Mouse (Mus musculus): Measurements from ENCODE around the gene Pomt1.
"Not testable (repeated sequence)": the region's sequence is repeated elsewhere in the genome, so short reads cannot be mapped to it uniquely, and the experiment has no call there.

Gene Pomt1

DNA sequence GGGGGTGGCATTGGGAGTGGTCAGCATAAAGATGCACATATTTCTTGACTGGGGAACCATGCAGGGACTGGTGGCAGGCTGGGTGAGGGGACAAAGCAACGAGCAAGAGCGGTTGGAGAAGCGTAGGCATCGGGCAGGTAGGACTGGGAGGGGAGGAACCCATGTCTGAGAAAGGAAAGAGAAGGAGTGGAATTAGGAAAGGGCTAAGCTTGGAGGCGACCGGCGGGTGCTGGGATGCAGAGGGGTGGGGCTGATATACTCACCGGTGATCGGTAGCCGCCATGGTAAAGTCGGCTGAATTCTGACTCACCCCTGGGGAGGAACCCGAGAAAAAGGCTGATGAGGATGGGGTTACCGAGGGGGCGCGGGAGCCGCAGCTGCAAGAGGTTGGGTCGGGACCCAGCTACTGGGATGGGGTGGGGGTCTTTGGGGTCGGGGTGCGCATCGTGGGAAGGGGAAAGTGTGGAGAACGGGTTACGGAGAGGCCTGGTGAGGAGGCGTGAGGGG lies 51.0 kb downstream of the Pomt1 start, which contains the start of gene Golga2:
Gene Golga2, plus strand, starts transcription at position 51 of the 507 bp plus-strand sequence.
- DNase-seq = no peak

DNA sequence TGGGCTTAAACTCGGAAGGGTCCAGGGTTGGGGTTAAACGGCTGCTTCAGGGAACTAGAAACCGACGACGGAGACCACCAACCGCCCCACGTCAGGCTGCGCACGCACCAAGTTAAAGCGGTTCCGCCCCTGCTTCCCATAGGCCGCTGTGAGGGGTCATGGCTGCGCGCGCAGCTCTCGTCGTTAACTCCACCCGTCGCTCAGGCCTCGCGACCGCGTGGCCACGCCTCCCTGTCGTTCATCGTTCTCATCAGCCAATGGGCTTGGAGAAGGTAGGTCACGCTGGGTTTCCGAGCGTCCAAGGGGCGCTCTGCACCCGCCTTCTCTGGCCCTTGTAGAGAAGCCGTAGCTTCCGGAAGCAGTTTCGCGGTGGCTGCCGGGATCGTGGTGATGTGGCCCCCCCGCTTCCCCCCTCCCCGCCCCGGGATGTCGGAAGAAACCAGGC lies 51.6 kb downstream of the Pomt1 start, which contains the start of gene Swi5:
Gene Swi5, minus strand, starts transcription at position 153 of the 445 bp plus-strand sequence.
- peak; percentile 96 for DNase-seq

DNA sequence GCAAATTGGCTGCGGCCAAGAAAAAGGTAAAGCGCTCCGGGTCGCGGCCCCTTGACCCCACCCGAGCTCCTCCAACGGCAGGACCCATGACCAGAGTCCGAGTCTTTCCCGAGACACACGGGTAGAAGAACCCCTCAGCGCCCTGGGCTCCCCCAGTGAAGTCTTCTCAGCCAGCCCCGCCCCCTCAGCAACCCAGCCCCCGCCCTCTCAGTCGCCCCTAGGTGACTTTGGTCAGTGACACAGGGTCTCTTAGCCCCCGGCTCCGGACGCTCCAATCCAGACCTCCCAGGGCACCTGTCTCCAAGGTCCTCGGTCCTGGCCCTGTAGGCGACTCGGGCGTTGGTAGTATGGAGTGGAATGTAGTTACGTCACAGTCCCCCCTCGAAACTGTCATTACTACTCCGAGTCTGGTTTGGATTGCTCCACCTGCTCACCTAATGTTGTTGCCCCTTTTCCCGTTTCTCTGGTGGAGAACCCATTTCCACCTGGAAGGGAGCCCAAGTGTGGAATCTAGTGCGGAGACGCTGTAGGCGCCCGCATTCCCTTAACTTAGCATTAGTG lies 52.1 kb downstream of the Pomt1 start:
- no peak for DNase-seq

- no peak for DNase-seq
Measured at GRCm38 (mm10) chr2:32289578-32289977, 53.2 kb downstream of the Pomt1 start.

DNA sequence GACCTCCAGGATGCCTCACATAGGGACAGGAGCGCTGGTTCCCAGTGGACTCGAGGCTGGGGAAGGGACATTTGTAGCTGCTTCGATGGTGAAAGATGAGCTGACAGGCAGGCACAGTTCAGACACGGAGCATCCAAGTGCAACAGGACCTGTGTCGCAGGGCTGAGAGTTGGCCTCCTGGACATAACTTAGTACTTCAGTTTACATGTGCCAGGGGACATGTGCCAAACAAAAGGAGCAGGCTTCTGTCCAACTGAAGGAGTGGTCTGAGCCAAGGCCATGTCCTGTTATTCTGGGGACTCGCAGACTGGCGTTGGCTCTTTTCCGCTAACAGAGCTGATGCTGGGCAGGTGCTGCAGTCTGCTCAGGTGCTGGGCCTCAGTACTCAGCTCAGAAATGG lies 58.0 kb downstream of the Pomt1 start:
- no peak for DNase-seq

DNA sequence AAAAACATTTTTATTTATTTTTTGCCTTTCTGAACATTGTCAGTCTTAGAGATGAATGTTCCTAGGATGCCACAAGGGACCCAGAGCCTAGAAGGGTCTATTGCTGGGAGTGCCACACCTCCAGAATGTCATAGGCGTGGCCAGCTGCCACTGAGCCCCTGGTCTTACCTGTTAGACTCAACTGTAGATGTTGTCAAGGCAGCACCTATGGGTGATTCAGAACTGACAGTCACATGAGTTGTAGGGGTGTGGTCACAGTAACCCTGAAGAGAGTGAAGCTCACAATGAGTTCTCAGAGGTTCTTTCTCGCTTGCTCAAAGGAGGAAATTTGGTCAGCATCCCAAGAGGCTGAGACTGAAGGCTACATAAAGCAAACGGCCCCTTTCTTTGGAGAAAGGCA lies 58.9 kb downstream of the Pomt1 start:
- no peak for DNase-seq

DNA sequence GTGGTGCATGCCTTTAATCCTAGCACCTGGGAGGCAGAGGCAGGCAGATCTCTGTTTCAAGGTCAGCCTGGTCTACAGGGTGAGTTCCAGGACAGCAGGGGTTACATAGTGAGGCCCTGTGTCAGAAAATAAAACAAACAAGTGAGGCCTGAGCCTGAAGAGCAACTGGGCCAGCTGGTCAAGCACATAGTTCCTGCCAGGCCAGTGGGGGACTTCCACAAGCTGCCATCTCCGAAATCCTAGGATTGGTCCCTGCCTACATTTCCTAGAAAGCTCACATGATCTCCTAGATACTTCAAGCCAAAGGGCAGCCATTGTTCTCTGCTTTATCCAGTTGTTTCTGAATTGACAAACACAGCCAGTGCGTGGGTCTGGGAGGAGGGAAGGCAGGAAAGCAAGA lies 59.5 kb downstream of the Pomt1 start:
- DNase-seq = not testable (repeated sequence)

- DNase-seq = no peak
Measured at GRCm38 (mm10) chr2:32299469-32299868, 63.1 kb downstream of the Pomt1 start.

- DNase-seq = no peak
Measured at GRCm38 (mm10) chr2:32302952-32303351, 66.6 kb downstream of the Pomt1 start.

- peak; percentile 81 for DNase-seq
Measured at GRCm38 (mm10) chr2:32304145-32304832, 67.9 kb downstream of the Pomt1 start.

All from cerebellum, adult 8-10 months (tissue).